Mouse (Mus musculus) olfactory bulb, adult 2 months (tissue): ENCODE data around the gene Dcaf15.

Experiments used
- CTCF ChIP-seq: fragments of 200-500 bp; IDR thresholded peaks from 2 replicates; pipeline ENCODE4 v1.5.1; 2012; ENCODE audit warnings: low read depth, mild to moderate bottlenecking, low read length, moderate library complexity; ENCODE audit not compliant: insufficient read depth
- POLR2A ChIP-seq: fragments of 200-500 bp; IDR thresholded peaks from 2 replicates; pipeline ENCODE4 v1.6.1; 2012; ENCODE audit warnings: mild to moderate bottlenecking, low read depth, low read length, moderate library complexity; ENCODE audit not compliant: insufficient read depth

- TF ChIP-seq POLR2A (no peak), CTCF (no peak)
Measured at GRCm38 (mm10) chr8:84125656-84126055, 21.1 kb upstream of the Dcaf15 start, which contains the start of gene Podnl1.
